Mouse (Mus musculus) embryo, embryonic 10 days (tissue): ENCODE results near the gene Nrarp.

Experiments
- DNase-seq: peaks from one replicate; pipeline ENCODE4 v3.0.0-alpha.2; 2015; ENCODE audit warnings: low spot score

Gene Nrarp

DNA sequence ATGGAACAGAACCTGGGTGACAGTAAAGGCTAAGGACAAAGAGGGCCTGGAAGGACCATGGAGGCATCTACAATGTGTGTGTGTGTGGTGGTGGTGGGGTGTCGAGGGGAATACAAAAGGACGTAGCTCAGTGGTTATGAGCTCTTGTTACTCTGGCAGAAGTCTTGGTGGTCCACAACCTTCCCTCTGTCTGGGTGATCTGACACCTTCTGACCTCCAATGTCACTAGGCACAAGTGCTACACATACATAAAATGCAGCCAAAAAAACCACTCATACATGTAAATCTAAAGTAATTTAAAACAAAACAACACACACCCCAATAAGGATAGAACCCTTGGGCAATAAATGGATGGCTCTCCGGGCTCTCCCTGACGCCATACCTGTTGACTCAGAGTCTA lies 46.8 kb downstream of the Nrarp start:
- no peak for DNase-seq

- DNase-seq: peak; percentile 91
Observed at GRCm38 (mm10) chr2:25228431-25228889, 47.9 kb downstream of the Nrarp start.

- DNase-seq: no peak
Observed at GRCm38 (mm10) chr2:25228995-25229530, 48.5 kb downstream of the Nrarp start.

DNA sequence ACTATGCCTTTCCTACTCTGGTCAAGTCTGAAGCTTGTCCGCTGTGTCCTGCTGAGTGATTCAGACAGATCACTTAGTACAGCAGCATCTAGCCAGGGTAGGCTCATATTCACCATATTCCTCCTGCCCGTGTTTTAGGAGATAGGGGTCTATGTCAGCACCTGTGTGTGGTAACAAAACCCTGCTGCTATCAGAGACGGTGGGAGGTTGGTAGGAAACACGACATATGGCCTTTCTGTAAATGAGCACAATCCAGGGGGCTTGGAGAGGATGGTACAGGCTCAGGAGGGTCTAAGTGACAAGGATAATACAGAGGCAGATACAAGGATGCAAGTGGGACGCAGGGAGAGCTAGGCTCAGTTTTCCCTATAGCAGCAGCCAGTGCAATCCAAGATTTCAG lies 49.0 kb downstream of the Nrarp start:
- no peak for DNase-seq

DNA sequence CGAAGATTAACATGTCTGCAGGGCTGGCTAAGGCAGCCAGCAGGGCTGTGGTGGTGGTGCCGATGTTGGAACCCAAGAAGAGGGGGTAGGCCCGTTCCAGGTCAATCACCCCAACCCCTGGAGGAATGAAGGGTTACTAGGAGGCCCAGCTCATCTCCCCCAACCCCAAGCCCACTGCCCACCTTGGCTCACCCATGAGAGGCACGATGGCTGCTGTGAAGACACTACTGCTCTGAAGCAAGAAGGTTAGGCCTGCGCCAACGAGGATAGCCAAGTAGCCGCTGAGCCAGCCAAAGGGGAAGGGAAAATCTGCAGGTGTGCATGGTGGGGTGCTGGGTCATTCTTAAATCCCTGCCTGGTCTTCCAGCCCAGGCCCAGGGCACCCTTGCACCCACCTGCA lies 50.0 kb downstream of the Nrarp start:
- DNase-seq: no peak

DNA sequence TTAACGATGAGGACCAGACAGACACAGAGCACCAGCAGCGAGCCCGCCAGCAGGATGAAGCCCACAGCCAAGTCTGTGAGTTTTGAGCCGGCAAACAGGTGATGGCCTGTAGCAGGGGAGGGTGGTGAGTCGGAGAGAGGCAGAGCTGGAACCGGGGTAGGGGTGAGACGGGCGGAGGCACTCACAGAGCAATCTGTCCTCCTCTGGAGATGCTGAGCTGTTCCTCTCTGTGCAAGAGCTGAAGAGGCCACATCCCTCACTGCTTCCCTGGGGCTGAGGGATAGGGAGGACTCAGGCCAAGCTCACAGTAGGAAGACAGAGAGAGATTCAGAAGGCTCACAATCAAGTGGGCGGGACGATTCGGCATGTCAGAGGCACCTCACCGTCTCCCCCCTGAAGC lies 50.5 kb downstream of the Nrarp start:
- no peak for DNase-seq
